Mouse (Mus musculus): ENCODE results near the gene Rtl10.

Rtl10 gene

GRCm38 (mm10) chr16:18543151-18543829 is 44.6 kb downstream of the Rtl10 start:
- in situ Hi-C loops (cut with MboI, MseI) = no loop called here

- in situ Hi-C loops (cut with MboI, MseI) = no loop called here
These were observed 49.2 kb downstream of the Rtl10 start for GRCm38 (mm10) chr16:18547891-18548290.

Data from T-helper 1 cell (primary cell).